Mouse (Mus musculus): ENCODE results near the gene Cfap44. TPM values are rescaled to one million over a fixed set of nuclear protein-coding genes. Genes with fewer than 3 reads are reported as not detected.
"Not testable (repeated sequence)": the region's sequence is repeated elsewhere in the genome, so short reads cannot be mapped to it uniquely, and the experiment has no call there.

Gene Cfap44
- total RNA-seq, 2 experiments from 2014 or later: not detected

DNA sequence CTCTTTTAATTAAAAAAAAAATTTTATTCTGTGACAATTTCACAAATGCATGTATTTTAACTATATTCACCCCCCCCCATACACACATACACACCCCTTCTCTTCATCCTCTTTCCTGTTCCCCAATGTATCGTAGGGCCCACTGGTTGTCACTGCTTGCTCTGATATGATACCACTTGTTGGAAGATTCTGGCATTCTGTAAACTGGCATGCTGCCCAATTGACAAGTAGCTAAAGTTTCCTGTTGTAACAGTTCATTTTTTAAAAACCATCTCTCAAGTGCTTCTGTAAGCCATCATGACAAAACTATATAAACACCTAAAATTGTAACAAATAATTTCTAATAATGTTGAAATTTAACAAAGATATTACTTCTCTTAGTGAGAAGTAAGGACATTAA is 10.3 kb upstream of the Cfap44 start:
- H3K27ac ChIP-seq: no peak overlapping the region
- no peak for DNase-seq
- H3K4me3 ChIP-seq: no peak overlapping the region
- intact Hi-C loops (cut with DNase I): no loop called here
- no peak for TF ChIP-seq CTCF (IDR thresholded peaks at IDR 0.05)

DNA sequence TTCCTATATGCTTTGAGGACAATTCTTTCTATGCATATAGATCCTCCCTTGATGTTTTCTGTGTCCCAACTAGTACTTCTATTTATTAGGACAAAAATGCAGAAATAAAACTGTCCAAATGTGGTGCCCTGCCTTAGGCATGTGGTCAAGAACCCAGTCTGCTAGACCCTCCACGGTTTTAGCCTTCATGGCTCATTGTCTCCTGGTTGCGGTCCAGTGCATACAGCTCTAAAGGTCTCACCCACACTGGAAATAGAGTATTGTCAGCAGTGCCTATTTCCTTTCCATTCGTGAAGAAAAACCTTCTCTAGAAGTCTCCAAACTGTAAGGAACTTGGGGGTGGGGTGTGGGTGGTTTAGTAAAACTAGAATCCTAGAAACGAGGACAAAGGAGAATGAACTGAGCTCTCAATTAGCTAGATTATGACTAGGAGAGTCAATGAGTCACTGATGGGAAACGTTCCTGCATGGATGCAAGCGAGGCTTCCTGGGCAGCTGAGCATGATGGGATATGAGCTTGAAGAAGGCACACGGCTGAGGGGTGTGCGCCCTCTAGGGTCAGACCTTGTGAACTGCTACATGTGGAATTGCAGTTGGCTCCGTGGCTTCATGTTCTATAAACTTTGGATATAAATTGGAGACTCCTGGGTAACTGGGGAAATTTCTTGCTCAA is 2.6 kb upstream of the Cfap44 start:
- Histone ChIP-seq H3K4me3 (no peak overlapping the region), H3K27ac (no peak overlapping the region)
- peak; percentile 39 for DNase-seq
- TF ChIP-seq CTCF (IDR thresholded peaks at IDR 0.05): peak; percentile 72
- intact Hi-C loops (cut with DNase I): no loop called here

DNA sequence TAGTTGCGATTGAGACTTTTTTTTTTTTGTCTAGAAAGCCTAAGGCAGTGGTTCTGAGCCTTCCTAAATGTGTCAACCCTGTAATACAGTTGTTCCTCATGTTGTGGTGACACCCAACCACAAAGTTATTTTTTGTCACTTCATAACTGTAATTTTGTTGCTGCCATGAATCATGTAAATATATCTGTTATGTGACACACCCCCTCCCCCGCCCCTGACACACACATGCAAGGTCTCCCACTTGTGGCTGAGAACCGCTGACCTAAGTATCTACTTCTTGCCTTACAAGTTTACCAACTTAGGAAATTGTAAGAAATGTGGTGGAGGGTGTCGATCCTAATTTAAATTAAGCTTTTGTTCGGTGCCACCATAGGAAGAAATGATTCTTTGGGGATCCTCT is 10.3 kb downstream of the Cfap44 start:
- DNase-seq: no peak
- no peak for TF ChIP-seq CTCF (IDR thresholded peaks at IDR 0.05)
- H3K4me3 ChIP-seq: no peak overlapping the region
- H3K27ac ChIP-seq: no peak overlapping the region
- intact Hi-C loops (cut with DNase I): no loop called here

DNA sequence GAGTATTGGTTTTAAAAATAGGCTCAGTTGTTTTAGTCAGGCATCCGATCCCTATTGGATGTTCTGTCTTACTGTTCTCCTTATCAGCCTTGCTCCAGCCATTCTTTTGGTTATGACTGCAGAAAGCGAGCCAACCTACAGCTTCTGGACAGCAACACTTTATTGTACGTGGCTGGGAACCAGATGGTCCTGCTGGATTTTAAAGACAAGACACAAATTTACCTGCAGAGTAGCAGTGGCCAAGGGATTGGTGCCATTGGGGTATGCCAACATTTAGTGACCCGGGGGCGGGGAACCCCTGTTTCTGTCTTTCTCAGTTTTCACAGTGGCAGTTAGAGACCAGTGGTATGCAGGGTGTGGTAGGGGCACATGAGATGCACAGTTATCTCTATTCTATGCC is 12.6 kb downstream of the Cfap44 start:
- intact Hi-C loops (cut with DNase I): no loop called here
- no peak for TF ChIP-seq CTCF (IDR thresholded peaks at IDR 0.05)
- no peak overlapping the region for H3K4me3 ChIP-seq
- H3K27ac ChIP-seq: no peak overlapping the region
- DNase-seq: no peak

DNA sequence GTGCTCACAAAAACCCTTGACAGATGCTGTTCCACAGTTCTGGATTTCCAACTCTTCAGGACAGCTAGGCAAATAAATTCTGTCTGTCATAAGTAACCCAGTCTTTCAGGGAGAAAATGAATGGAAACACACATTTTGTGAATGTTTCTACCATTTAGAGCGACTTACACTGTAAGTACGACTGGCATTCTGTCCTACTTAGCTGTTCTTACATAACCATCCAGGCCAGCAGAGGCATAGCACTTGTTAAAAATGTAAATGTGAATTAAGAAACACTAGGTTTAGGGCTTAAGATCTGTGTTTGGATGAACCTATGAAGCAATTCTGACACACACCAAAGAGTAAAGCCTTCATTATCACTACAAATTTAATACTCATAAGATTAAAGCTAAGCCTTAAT is 13.7 kb downstream of the Cfap44 start:
- Histone ChIP-seq H3K27ac (no peak overlapping the region), H3K4me3 (no peak overlapping the region)
- intact Hi-C loops (cut with DNase I): no loop called here
- no peak for DNase-seq
- no peak for TF ChIP-seq CTCF (IDR thresholded peaks at IDR 0.05)

DNA sequence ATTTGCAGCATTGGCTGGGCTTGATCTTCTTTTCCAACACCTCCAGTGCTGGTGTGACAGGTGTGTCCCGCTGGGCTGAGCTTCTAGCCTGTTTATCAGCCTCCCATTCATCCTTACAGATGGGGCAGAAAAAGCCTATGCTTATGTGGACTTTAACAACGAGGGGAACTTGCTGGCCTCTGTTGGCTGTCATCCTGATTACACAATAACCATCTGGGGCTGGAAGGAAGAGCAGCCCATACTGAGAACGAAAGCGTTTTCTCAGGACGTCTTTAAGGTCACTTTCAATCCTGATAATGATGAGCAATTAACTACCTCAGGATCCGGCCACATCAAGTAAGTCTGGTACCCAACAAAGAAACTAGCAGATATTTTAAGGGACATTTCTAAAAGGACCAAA is 15.6 kb downstream of the Cfap44 start:
- intact Hi-C loops (cut with DNase I): no loop called here
- no peak for DNase-seq
- no peak for TF ChIP-seq CTCF (IDR thresholded peaks at IDR 0.05)

DNA sequence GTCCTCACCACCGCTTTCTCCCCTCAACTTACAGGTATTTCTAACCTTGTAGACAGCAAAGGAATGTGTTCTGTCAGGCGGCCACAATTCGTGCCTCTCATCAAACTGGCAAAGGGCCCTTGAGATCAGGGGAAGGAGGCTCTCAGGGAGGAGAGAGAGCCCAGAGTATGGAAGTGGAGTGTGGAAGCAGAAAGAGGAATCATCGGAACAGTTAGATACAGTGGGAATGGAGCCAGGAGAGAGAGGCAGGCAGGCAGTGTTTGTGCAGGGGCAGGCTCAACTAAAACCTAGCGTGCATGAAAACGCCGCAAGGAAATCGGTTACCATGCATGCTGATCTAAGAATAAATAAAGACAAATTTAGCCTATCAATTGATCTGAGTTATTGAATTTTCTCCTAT is 23.0 kb downstream of the Cfap44 start:
- no peak overlapping the region for H3K4me3 ChIP-seq
- no peak overlapping the region for H3K27ac ChIP-seq
- intact Hi-C loops (cut with DNase I): no loop called here
- DNase-seq: no peak
- TF ChIP-seq CTCF (IDR thresholded peaks at IDR 0.05): no peak

More for the DNA sequence above, 15.6 kb downstream of the Cfap44 start:
- Histone ChIP-seq H3K27ac (no peak overlapping the region), H3K4me3 (no peak overlapping the region)

DNA sequence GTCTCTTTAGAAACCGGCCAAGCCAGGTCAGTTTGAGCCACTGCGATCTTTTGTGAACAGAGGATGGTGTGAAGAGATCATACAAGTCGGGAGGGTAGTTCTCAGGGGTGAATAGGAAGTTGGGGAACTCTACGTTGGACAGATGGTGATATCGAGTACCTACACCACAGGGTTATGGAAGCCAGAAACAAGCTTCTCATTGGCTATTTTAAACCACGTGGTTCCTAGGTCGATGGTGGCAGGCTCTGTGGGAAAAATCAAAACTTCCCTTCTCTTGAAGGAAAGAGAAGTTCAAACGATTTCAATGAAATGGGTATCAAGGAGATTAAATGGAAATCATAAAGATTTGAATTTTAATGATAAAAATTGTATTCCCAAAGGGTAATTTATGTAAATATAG is 27.1 kb downstream of the Cfap44 start:
- intact Hi-C loops (cut with DNase I): no loop called here
- Histone ChIP-seq H3K4me3 (no peak overlapping the region), H3K27ac (no peak overlapping the region)
- DNase-seq: no peak
- no peak for TF ChIP-seq CTCF (IDR thresholded peaks at IDR 0.05)

DNA sequence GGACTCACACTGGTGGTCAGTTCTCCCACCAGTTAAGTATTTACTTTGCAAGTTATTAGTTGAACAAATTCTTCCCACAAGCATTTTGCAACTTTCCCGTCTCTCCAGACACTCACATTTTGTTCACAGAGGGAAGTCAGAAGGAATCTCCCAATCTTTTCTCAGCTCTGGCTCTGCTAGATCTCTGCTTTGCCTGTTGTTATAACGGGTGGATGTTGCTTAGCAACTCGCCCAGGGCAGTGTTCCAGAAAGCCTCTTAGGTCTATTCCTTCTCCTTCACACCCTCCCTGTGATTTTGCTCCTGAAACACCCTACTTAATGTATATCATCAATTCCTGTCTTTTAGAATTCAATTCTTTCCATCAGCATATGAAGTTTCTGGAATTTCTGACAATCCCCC is 28.9 kb downstream of the Cfap44 start:
- H3K27ac ChIP-seq: no peak overlapping the region
- intact Hi-C loops (cut with DNase I): no loop called here
- no peak for DNase-seq

DNA sequence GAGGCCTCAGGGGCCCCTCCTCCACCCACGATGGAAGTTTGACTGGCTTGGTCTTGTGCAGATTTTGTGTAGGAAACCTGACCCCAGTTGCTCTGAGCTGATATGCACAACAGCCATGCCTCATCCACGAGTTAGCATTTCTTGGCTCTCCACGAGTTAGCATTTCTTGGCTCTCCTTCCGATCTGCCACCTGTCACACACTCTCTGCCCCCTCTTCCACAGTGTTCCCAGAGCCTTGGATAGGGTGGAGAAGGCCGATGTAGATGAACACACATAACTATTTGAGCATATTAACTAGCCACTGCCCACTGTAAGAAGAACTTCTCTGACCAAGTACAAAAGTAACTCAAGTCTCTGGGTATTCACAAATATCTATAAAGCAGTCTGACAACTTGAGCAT is 33.9 kb downstream of the Cfap44 start:
- Histone ChIP-seq H3K27ac (peak overlapping the region; percentile 67; the same call in 1 of the 2 replicates), H3K4me3 (no peak overlapping the region)
- TF ChIP-seq CTCF (IDR thresholded peaks at IDR 0.05): no peak
- peak; percentile 53 for DNase-seq
- intact Hi-C loops (cut with DNase I): no loop called here

More for the DNA sequence above, 28.9 kb downstream of the Cfap44 start:
- no peak for TF ChIP-seq CTCF (IDR thresholded peaks at IDR 0.05)
- H3K4me3 ChIP-seq: no peak overlapping the region

DNA sequence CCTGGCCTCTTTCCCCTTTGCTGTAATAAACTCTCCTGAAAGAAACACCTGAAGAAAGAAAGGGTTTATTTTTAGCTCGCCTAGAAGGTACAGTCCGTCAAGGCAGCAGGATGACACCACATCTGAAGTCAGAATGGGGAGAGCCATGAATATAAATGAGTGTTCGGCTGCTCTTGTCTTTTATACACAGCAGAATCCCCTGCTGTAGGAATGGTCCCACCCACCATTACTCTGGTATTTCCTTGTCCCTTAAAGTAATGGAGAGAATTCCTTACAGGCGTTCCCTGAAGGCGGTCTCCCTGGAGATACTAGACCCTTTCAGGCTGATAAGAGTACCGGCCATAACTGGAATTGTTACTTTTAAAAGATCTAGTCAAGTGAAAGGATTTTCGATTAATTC is 35.4 kb downstream of the Cfap44 start:
- no peak for TF ChIP-seq CTCF (IDR thresholded peaks at IDR 0.05)
- Histone ChIP-seq H3K27ac (no peak overlapping the region), H3K4me3 (no peak overlapping the region)
- intact Hi-C loops (cut with DNase I): loop anchor here (10.0 kb wide), 1 partner anchor 185 kb away; no protein-coding TSS in a partner anchor
- DNase-seq: no peak

DNA sequence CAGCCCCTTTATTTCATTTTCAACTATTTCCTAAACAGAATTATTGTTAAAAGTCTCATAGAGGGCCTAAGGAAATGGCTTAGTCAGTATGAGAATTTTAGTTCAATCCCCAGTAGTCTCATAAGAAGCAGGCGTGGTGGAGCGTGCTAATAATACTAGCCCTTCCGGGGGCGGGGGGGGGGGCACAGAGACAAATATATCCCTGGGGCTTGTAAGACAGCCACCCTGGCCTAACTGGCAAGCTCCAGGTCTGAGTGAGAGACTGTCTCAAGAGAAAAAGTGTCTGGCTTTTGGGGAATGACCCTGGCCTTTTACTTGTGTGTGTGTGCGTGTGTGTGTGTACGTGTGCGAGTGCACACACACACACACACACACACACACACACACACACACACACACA is 40.3 kb downstream of the Cfap44 start:
- Histone ChIP-seq H3K27ac (peak overlapping the region; percentile 72), H3K4me3 (no peak overlapping the region)
- intact Hi-C loops (cut with DNase I): loop anchor here (10.0 kb wide), 1 partner anchor 190 kb away; no protein-coding TSS in a partner anchor
- peak; percentile 56 for DNase-seq
- TF ChIP-seq CTCF (IDR thresholded peaks at IDR 0.05): no peak

DNA sequence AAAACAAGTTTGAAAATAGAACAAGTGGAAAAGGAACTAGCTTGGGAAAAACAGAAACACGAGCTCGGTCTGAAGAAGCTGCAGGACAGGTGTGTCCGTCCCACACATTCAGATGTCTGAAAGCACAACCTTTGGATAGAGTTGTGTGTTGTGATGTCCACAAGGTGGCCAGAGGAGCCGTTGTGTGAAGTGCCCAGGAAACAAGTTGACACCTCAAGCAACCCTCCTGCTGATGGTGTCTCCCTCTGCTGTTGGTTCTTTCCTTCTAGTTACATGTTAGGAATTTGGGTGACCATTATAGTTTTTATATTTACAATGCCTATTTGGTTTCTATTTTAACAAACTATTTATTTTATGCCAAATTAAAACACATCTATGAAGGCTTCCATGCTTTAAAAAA is 40.9 kb downstream of the Cfap44 start:
- intact Hi-C loops (cut with DNase I): loop anchor here (10.0 kb wide), 1 partner anchor 191 kb away; no protein-coding TSS in a partner anchor
- peak; percentile 16 for DNase-seq
- peak; percentile 52 for TF ChIP-seq CTCF (IDR thresholded peaks at IDR 0.05)
- peak overlapping the region; percentile 72 for H3K27ac ChIP-seq
- no peak overlapping the region for H3K4me3 ChIP-seq

DNA sequence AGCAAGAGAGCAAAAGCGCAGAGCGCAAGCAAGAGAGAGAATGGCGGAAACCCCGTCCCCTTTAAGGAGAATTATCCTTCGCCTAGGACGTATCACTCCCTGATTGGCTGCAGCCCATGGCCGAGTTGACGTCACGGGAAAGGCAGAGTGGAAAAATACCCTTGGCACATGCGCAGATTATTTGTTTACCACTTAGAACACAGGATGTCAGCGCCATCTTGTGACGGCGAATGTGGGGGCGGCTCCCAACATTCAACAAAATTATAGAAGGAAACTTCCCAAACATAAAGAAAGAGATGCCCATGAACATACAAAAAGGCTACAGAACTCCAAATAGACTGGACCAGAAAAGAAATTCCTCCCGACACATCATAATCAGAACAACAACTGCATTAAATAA is 47.3 kb downstream of the Cfap44 start:
- DNase-seq; intact Hi-C loops (cut with DNase I); H3K27ac ChIP-seq; H3K4me3 ChIP-seq: not testable (repeated sequence)
